Mouse (Mus musculus): ENCODE data around the gene Doxl2. TPM values are rescaled to one million over a fixed set of nuclear protein-coding genes. Genes with fewer than 3 reads are reported as not detected.

Doxl2 gene
- not detected in 2 replicates for polyA plus RNA-seq (2012; rRNA removed)

GRCm38 (mm10) chr6:48974663-48975062 lies at the start of gene Doxl2:
TSS of gene Doxl2 (plus strand) at chr6:48974963.

GRCm38 (mm10) chr6:48929595-48929994 lies 45.2 kb upstream of the Doxl2 start, which contains the start of gene 1600015I10Rik:
TSS of gene 1600015I10Rik (plus strand) at chr6:48929895.

GRCm38 (mm10) chr6:48986444-48986990 lies 11.8 kb downstream of the Doxl2 start, which contains the start of gene Svs1:
TSS of gene Svs1 (plus strand) at chr6:48986861.

Other genes with a start within 250 kb of the Doxl2 start
- gene Gimap1, start 235.9 kb upstream of the Doxl2 start, polyA plus RNA-seq (2012; rRNA removed), result 1.3 and 3.6 TPM in 2 replicates
- gene Gimap5, start 228.8 kb upstream of the Doxl2 start, polyA plus RNA-seq (2012; rRNA removed), result 0.89 and 1.6 TPM in 2 replicates
- gene Gimap3, start 204.1 kb upstream of the Doxl2 start, polyA plus RNA-seq (2012; rRNA removed), result 0.25 and 0.55 TPM in 2 replicates
- gene Tmem176a, start 134.0 kb upstream of the Doxl2 start, polyA plus RNA-seq (2012; rRNA removed), result 59.3 and 80.5 TPM in 2 replicates
- gene Tmem176b, start 133.5 kb upstream of the Doxl2 start, polyA plus RNA-seq (2012; rRNA removed), result 108 and 110 TPM in 2 replicates
- gene Aoc1, start 102.1 kb upstream of the Doxl2 start, polyA plus RNA-seq (2012; rRNA removed), result 0.11 and 0.17 TPM in 2 replicates
- not detected in 2 replicates for gene 1600015I10Rik, start 45.1 kb upstream of the Doxl2 start, polyA plus RNA-seq (2012; rRNA removed)
- gene Svs1, start 11.9 kb downstream of the Doxl2 start, polyA plus RNA-seq (2012; rRNA removed), result not detected in 2 replicates
- gene Gpnmb, start 61.6 kb downstream of the Doxl2 start, polyA plus RNA-seq (2012; rRNA removed), result 6.2 and 15.1 TPM in 2 replicates
- gene Malsu1, start 98.8 kb downstream of the Doxl2 start, polyA plus RNA-seq (2012; rRNA removed), result 9.5 and 13.3 TPM in 2 replicates
- gene Igf2bp3, start 240.0 kb downstream of the Doxl2 start, polyA plus RNA-seq (2012; rRNA removed), result not detected in 2 replicates